Mouse (Mus musculus) pancreas, adult 10 weeks (tissue): ENCODE results near the gene Otop2. TPM values are rescaled to one million over a fixed set of nuclear protein-coding genes. Genes with fewer than 3 reads are reported as not detected.

ENCODE experiments used
- polyA plus RNA-seq: library from polyadenylated mRNA; stranded (reverse); fragments of 350-450 nt; fragmentation: Illumina TruSeq; extraction: RNeasy Lipid Tissue Mini Kit (QIAGEN cat#74804); gene quantifications from one replicate; pipeline ENCODE4 v1.2.3, GENCODE M21; 2015; ENCODE audit warnings: low read depth, low replicate concordance; ENCODE audit not compliant: insufficient read depth

The Otop2 gene
- not detected for polyA plus RNA-seq

GRCm38 (mm10) chr11:115306863-115307262 lies at the start of gene Otop2:
Gene Otop2 (plus strand): TSS chr11:115307163.

DNA sequence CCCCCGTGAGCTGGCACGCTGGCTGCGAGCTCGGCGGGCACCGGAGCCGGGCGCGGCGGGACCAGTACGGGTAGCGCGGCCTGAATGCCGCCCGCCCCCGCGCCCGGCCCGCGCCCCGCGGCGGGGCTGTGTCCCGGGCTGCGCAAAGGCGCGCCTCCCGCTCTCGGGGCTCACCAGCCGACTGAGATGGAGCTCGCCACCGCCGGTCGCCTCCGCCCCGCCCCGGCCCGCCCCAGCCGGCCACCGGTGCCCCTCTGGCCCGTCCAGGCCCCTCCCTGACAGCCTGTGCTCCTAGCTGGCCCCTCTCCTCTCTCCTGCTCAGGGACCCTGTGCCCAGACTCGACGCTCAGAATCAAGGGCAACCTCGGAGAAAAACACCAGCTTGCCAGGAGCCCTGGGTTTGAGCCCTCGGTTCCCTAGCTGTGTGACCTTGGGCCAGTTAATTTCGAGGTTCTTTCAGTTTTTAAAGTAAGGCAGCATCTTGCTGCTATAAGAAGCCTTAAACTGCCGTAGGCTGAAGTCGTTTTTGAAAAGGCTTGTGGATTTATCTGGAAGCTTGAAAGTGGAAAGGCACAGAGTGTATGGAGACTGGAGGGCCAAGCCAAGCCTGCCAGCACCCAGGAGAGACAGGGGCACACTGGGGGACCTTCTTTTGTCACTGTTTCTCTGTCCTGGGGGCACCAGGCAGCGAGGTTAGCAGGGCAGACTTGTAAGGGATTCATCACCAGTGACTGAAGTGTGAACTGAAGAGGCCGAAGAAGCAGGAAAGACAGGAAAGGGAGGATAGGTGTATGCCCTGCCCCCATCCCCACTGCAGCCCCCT lies 39.7 kb upstream of the Otop2 start, which contains the start of gene Grin2c:
TSS of gene Grin2c (minus strand) at position 183 of the 823 bp plus-strand sequence.

DNA sequence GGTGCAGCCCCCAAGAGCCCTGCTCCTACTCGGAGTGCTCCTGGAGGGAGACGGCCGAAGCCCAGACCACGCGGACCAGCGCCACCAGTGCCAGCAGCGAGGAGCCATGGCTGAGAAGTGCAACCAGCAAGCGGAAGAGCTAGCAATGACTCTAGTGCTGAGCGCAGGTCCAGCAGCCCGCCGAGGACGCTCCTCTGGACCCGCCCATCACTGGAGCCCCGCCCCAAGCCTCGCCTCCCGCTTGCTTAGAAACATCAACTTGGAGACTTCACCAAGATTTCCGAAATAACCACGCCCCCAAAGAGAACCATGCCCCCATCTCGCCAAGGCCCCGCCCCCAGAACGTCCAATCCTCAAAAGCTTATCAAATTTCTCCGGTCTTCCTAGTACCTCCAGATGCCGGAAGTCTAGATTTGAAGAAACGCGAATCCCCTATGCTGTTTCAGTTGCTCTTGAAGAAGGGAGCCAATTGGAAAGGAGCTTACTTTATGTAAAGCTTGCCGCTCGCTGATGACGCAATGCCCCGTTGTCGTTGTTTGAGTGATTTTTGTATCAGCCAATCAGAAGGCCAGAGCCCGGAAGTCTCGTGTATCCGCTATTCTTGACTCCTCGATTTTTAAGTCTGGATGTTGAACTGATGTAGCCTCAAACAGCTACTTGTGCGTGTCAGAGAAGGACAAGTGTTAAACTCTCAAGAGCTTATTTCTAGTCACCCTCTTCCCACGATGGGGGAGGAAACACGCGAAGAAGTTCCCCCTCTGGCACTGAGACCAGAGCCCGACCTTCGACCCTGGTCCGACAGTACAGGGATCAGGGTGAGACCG lies 30.0 kb upstream of the Otop2 start, which contains the start of gene Fdxr:
TSS of gene Fdxr (minus strand) at position 271 of the 824 bp plus-strand sequence.

GRCm38 (mm10) chr11:115297214-115297826 lies 9.6 kb upstream of the Otop2 start, which contains the start of gene Fads6:
Gene Fads6 (minus strand): TSS chr11:115297663.

DNA sequence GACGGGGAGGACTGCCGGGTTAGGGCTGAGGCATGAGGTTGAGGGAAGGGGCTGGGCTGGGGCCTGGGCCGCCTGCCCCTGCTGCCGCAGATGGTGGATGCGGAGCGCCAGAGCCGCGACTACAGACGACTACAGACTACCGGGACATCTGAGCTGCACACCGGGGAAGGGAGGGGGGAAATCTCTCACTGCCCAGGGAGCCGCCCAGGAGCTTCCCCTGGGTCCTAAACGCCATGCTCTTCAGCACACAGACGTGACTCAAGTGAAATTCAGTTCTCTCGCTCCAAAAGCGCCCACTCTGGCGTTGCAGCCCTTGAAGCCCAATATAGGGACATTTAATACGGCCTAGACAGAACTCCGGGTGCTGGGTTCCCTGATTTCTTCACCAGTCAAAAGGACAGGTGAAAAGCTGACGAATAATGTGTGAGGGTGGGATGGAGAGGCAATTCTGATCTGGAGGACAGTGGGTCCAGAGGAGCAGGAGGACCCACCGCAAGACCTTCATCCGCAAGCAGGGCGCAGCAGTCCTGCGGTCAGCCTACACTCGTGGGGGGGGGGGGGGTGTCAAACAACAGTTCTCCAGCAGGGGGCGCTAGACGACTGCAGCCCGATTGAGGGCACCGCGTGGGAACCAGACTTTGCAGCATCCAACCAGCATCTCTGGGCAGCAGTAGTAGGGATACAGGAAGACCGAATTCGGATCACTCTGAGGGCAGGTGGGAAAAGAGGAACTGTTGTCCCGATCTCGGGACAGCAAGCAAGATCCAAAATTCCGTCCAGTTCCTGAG lies 15.1 kb downstream of the Otop2 start, which contains the start of gene Ush1g:
TSS of gene Ush1g (minus strand) at position 136 of the 788 bp plus-strand sequence.

DNA sequence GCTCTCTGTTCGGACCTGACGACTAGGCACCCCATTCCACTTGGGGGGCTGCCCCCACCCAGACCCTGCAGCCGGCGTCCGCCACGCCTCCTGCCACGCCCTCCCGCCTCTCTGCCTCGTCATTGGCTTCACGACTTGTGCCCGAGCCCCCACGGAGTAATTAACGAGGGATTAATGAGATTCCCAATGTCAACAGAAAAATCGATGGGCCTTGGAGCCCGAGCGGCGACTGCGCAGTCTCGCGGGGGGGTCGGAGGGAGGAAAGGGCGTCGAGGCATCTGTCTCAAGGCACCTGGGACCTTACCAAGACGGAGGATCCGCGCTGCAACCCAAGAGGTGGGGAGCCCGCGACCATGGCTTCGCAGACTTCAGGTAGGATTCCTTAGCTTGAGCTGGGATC lies 27.6 kb downstream of the Otop2 start, which contains the start of gene Otop3:
TSS of gene Otop3 (plus strand) at position 201 of the 400 bp plus-strand sequence.

GRCm38 (mm10) chr11:115367395-115367944 lies 60.5 kb downstream of the Otop2 start, which contains the start of gene Hid1:
Gene Hid1 (minus strand): TSS chr11:115367756.

Other genes with a start within 250 kb of the Otop2 start
- not detected for gene Cd300e, start 245.0 kb upstream of the Otop2 start, polyA plus RNA-seq
- gene Rab37, start 215.7 kb upstream of the Otop2 start, polyA plus RNA-seq: 6.0 TPM
- not detected for gene Cd300lf, start 173.2 kb upstream of the Otop2 start, polyA plus RNA-seq
- 15.3 TPM for gene Slc9a3r1, start 143.8 kb upstream of the Otop2 start, polyA plus RNA-seq
- gene Tmem104, start 119.7 kb upstream of the Otop2 start, polyA plus RNA-seq: 2.5 TPM
- 12.4 TPM for gene Nat9, start 119.3 kb upstream of the Otop2 start, polyA plus RNA-seq
- gene Grin2c, start 39.9 kb upstream of the Otop2 start, polyA plus RNA-seq: 0.48 TPM
- gene Fdxr, start 30.1 kb upstream of the Otop2 start, polyA plus RNA-seq: 10.5 TPM
- gene Fads6, start 9.5 kb upstream of the Otop2 start, polyA plus RNA-seq: 3.3 TPM
- gene Ush1g, start 14.9 kb downstream of the Otop2 start, polyA plus RNA-seq: not detected
- gene Otop3, start 27.6 kb downstream of the Otop2 start, polyA plus RNA-seq: not detected
- gene Hid1, start 60.6 kb downstream of the Otop2 start, polyA plus RNA-seq: 44.2 TPM
- 2.5 TPM for gene Cdr2l, start 74.8 kb downstream of the Otop2 start, polyA plus RNA-seq
- gene Mrpl58, start 96.6 kb downstream of the Otop2 start, polyA plus RNA-seq: 26.4 TPM
- 161 TPM for gene Atp5h, start 112.8 kb downstream of the Otop2 start, polyA plus RNA-seq
- 19.3 TPM for gene Kctd2, start 113.0 kb downstream of the Otop2 start, polyA plus RNA-seq
- gene Trim80, start 133.4 kb downstream of the Otop2 start, polyA plus RNA-seq: not detected
- 2.6 TPM for gene Slc16a5, start 155.3 kb downstream of the Otop2 start, polyA plus RNA-seq
- gene Armc7, start 168.5 kb downstream of the Otop2 start, polyA plus RNA-seq: 1.3 TPM
- 14.2 TPM for gene Nt5c, start 184.7 kb downstream of the Otop2 start, polyA plus RNA-seq
- 22.4 TPM for gene Jpt1, start 207.2 kb downstream of the Otop2 start, polyA plus RNA-seq
- 54.9 TPM for gene Sumo2, start 229.1 kb downstream of the Otop2 start, polyA plus RNA-seq